Mouse (Mus musculus) urinary bladder, postnatal 36 days (tissue): Measurements from ENCODE around the gene 9230113P08Rik.
"Not testable (repeated sequence)": the region's sequence is repeated elsewhere in the genome, so short reads cannot be mapped to it uniquely, and the experiment has no call there.

Experiments used
- DNase-seq, 2 experiments: peaks; one replicate each; pipeline ENCODE4 v3.0.0; 2022; ENCODE audit warnings: low spot score in 2 of 2, mixed read lengths in 1 of 2

Gene 9230113P08Rik

DNA sequence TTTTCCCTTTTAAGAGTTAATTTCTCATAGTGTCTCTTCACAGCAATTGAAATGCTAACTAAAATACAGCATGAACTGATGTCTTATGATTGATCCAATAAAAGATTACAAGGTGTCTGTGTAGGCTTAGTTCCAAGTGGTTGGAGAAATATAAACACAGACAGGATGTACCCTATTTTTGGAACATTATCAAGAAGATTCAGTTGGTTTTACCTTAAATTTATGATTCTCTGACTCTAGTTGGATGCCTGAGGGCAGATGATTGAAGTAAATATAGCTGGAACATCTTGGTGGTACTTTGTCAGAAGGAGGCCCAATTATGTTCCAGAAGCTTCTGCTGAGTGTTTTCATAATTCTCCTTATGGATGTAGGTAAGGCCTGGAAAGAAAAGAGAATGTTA is at the start of gene 9230113P08Rik:
9230113P08Rik (plus strand) TSS at position 301 of the 400 bp plus-strand sequence.
- DNase-seq: not testable (repeated sequence)

DNA sequence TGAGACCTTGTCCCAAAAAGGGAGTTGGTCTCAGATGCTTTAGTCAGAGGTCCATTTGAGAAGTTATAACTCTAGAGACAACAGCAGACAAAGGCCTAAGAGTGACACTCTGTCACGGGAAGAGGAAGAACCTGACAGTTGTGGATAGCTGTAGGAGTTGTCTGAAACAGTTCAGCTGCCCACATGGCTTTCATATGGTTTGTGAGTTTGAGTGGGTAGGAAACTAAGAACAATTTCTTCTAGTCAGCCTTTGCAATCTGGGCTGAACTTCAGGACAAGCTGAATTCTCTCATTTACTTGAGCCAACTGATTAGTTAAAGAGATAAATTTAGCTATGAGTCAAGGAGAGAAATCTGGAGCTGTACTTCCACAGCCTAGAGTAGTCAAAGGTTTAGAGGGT is 15.1 kb upstream of the 9230113P08Rik start:
- not testable (repeated sequence) for DNase-seq

DNA sequence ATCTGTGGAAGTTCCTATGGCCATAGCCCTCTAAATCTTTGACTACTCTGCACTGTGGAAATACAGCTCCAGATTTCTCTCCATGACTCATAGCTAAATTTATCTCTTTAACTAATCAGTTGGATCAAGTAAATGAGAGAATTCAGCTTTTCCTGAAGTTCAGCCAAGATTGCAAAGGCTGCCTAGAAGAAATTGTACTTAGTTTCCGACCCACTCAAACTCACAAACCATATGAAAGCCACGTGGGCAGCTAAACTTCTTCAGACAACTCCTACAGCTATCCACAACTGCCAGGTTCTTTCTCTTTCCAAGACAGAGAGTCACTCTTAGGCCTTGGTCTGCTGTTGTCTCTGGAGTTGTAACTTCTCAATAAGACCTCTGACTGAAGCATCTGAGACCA is 3.7 kb upstream of the 9230113P08Rik start:
- DNase-seq: no peak

DNA sequence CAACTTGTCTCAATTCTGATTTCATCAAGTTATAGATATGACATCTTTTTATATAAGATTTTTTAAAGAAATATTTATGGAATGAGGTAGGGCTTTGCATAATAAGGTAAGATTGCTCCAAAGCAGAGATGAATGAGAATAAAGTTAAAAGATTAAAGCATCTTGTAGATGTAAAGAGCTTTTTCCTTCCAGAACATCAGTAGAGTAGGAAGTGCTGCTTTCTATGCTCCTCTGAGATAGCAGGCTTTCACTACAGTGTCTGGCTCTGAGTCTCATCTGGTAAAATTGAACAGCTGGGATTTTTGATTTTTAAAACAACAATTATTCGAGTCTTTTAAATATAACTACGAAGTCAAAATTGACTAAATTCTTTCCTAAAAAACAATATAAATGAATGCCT is 22.6 kb downstream of the 9230113P08Rik start:
- DNase-seq: no peak
